Mouse (Mus musculus) cerebellum, adult 11-12 months (tissue): ENCODE measurements at regions not wholly inside any gene's neighbourhood (a gene's known extent, or its start where the extent isn't known, plus 50 kb on each side); places are given as distances from the start of the nearest gene placed in this dataset.

Experiments
- DNase-seq: peaks from one replicate; pipeline ENCODE4 v3.0.0; 2022

GRCm38 (mm10) chr15:44288181-44288580, 4154.0 kb downstream of the 9330182O14Rik start:
- peak; percentile 7 for DNase-seq

- DNase-seq = peak; percentile 24
Observed at GRCm38 (mm10) chr15:44288704-44289103, 4154.5 kb downstream of the 9330182O14Rik start.

GRCm38 (mm10) chr15:44301491-44301890, 4167.3 kb downstream of the 9330182O14Rik start:
- DNase-seq = no peak

- DNase-seq = no peak
Observed at GRCm38 (mm10) chr15:44310888-44311287, 4176.7 kb downstream of the 9330182O14Rik start.

GRCm38 (mm10) chr15:44313294-44313693, 4179.1 kb downstream of the 9330182O14Rik start:
- no peak for DNase-seq
